Mouse (Mus musculus) forebrain, embryonic 14.5 days (tissue): ENCODE data around the gene Slc29a3. TPM values are rescaled to one million over a fixed set of nuclear protein-coding genes. Genes with fewer than 3 reads are reported as not detected.

Source experiments
- ATAC-seq: fragments of 200-750 bp; cut with Nextera tagmentation; 2 replicates; pipeline ENCODE4 v1.8.0; 2017; ENCODE audit warnings: mild to moderate bottlenecking, moderate library complexity
- DNase-seq: peaks from one replicate; pipeline ENCODE4 v3.0.0-alpha.2; 2015; ENCODE audit warnings: low spot score
- H3K27ac ChIP-seq: fragments of 300-500 bp; sonication (generic); 2 replicates; pipeline ENCODE4 v1.5.1; 2014; ENCODE audit warnings: low read depth, mild to moderate bottlenecking, control low read depth, low read length, moderate library complexity
- H3K27me3 ChIP-seq: fragments of 300-500 bp; sonication (generic); replicated peaks from 2 replicates; pipeline ENCODE4 v1.6.1; 2014; ENCODE audit warnings: low read length, control low read depth, mixed read lengths; ENCODE audit not compliant: control insufficient read depth, insufficient read depth
- H3K36me3 ChIP-seq: fragments of 300-500 bp; sonication (generic); 2 replicates; pipeline ENCODE4 v1.6.1; 2014; ENCODE audit warnings: low read length, control low read depth; ENCODE audit not compliant: control insufficient read depth, insufficient read depth
- H3K4me1 ChIP-seq: fragments of 300-500 bp; sonication (generic); 2 replicates; pipeline ENCODE4 v1.6.1; 2014; ENCODE audit warnings: antibody characterized with exemption, low read length, control low read depth; ENCODE audit not compliant: control insufficient read depth, insufficient read depth
- H3K4me2 ChIP-seq: fragments of 300-500 bp; sonication (generic); 2 replicates; pipeline ENCODE4 v1.6.1; 2014; ENCODE audit warnings: mild to moderate bottlenecking, control low read depth, low read length
- H3K4me3 ChIP-seq: fragments of 300-500 bp; sonication (generic); 2 replicates; pipeline ENCODE4 v1.5.1; 2014; ENCODE audit warnings: low read depth, low read length, control low read depth
- H3K9ac ChIP-seq: fragments of 300-500 bp; sonication (generic); 2 replicates; pipeline ENCODE4 v1.6.1; 2014; ENCODE audit warnings: mild to moderate bottlenecking, low read length, control low read depth, moderate library complexity
- H3K9me3 ChIP-seq: fragments of 300-500 bp; sonication (generic); replicated peaks from 2 replicates; pipeline ENCODE4 v1.6.1; 2016; ENCODE audit warnings: low read length, control low read depth, mixed read lengths; ENCODE audit not compliant: control insufficient read depth
- WGBS: fragments of 180-500 bp; shearing (Covaris S2); extraction: QIAGEN DNeasy Blood & Tissue Kit; methylation state at CpG from one replicate; pipeline ENCODE4 v1.1.7; 2014; 5-methylcytosine and 5-hydroxymethylcytosine counted together
- polyA plus RNA-seq: library from polyadenylated mRNA; unstranded; fragments of >200 nt; fragmentation: Nextera tagmentation; extraction: Ambion mirVana; gene quantifications from 2 replicates; pipeline ENCODE4 v1.2.1, GENCODE M21; 2014

Gene Slc29a3
- polyA plus RNA-seq, 1 experiment from 2014 or later = 8.5 TPM

DNA sequence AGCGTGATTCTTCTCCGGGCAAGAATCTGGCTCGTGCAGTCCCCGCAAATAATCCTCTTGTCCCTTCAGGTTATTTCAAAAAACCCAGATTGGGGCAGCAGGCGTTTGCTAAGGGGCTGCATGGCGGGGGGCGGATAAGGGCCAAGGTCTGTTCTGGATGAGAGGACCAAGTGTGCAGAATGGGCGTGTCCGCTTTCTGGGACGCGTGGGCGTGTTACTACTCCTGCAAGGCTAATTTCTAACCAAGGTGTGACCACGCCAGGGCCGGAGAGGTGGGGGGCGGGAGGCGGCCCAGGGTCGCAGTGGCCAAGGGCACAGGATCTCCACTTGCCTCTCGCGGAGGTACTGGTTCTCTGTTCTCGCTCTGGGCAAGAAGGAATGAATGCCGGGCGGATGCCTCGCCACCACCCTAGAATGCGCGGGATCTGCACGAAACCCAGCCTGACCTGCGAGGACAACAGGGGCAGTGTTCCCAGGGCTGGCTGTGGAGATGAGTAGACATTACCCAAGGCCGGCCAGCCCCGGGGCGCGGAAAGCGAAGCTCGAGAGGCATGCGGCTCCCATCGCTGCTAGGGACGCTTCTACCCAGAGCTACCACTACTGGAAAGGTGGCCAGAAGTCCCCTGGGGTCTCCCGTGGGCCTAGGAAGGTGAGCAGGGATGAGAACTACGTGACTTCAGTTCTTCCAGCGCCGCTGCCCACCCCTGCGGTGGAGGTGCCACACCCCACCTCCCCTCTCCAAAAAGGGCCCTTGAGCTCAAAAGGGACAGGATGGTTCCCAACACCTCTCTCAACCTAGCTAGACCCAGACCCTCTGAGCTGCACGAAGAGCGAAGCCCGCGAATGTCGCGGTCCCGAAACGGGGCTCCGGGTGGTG lies 66.6 kb downstream of the Slc29a3 start:
- H3K4me3 ChIP-seq = peak overlapping the region; percentile 56
- ATAC-seq (no peak), DNase-seq (no peak)
- no peaks in the 10 kb centered on the region for H3K9me3 ChIP-seq
- 6% methylated on average over 50 of the region's 50 CpGs for WGBS
- H3K4me1 ChIP-seq = peaks cover 11% of the 10 kb centered on the region
- peaks cover 49% of the 10 kb centered on the region for H3K27me3 ChIP-seq
- no peak overlapping the region for H3K27ac ChIP-seq
- no peaks in the 10 kb centered on the region for H3K36me3 ChIP-seq
- peak overlapping the region; percentile 61; the same call in 1 of the 2 replicates for H3K9ac ChIP-seq
- peak overlapping the region; percentile 100 for H3K4me2 ChIP-seq

GRCm38 (mm10) chr10:60678926-60679325 lies 73.7 kb downstream of the Slc29a3 start:
- ATAC-seq = no peak
- Histone ChIP-seq H3K9ac (no peak overlapping the region), H3K36me3 (no peaks in the 10 kb centered on the region), H3K27ac (no peak overlapping the region), H3K4me1 (no peaks in the 10 kb centered on the region), H3K9me3 (no peaks in the 10 kb centered on the region), H3K4me3 (no peak overlapping the region), H3K27me3 (no peaks in the 10 kb centered on the region), H3K4me2 (no peak overlapping the region)
- 81% methylated on average over 3 of the region's 3 CpGs for WGBS
- DNase-seq = no peak

DNA sequence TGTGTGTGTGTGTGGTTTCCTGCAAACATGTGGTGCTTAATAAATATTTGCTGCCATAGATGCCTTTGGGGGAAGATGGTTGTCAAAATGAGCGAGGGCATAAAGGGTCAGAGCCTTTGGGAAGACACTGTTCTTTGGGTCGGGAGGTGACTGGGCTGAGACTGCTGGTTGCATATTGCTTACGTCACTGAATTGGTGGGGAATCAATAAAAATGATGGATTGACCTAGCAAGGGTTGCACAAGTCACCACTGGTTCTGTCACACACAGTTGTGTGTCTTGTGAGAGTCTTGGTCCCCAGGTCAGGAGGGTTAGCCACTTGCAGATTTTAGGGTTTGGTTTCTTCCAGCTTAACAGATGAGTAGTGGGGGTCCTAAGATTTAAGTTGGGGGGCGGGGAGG lies 75.3 kb downstream of the Slc29a3 start:
- H3K36me3 ChIP-seq = no peaks in the 10 kb centered on the region
- H3K27ac ChIP-seq = no peak overlapping the region
- no peaks in the 10 kb centered on the region for H3K27me3 ChIP-seq
- DNase-seq (no peak), ATAC-seq (no peak)
- H3K4me3 ChIP-seq = no peak overlapping the region
- H3K4me1 ChIP-seq = no peaks in the 10 kb centered on the region
- no peaks in the 10 kb centered on the region for H3K9me3 ChIP-seq
- H3K9ac ChIP-seq = no peak overlapping the region
- 84% methylated on average over 4 of the region's 4 CpGs for WGBS
- no peak overlapping the region for H3K4me2 ChIP-seq

DNA sequence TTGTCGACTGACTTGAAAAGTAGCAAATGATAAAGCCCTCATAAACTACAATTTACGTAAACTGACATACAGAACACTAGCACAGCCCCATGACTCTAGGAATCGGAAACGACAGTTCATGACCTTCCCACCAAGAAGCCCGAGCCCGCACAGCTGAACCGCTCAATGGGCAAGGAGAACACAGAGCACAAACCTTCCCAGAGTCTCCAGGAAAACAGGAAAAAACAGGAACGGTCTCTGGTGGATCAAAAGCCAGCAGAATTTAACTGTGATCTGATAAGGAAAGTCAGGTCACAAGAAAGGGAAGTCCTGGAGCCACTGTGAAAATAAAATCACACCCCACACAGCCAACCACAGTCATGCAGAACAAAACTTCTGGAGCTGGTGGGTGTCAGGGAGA lies 82.4 kb downstream of the Slc29a3 start:
- no peak for DNase-seq
- 85% methylated on average over 8 of the region's 8 CpGs for WGBS
- Histone ChIP-seq H3K9ac (no peak overlapping the region), H3K9me3 (no peaks in the 10 kb centered on the region), H3K4me2 (no peak overlapping the region), H3K36me3 (no peaks in the 10 kb centered on the region), H3K27ac (no peak overlapping the region), H3K4me1 (no peaks in the 10 kb centered on the region), H3K27me3 (no peaks in the 10 kb centered on the region), H3K4me3 (no peak overlapping the region)
- no peak for ATAC-seq

- 99% methylated on average over 3 of the region's 3 CpGs for WGBS
- no peak overlapping the region for H3K27ac ChIP-seq
- no peaks in the 10 kb centered on the region for H3K27me3 ChIP-seq
- H3K4me1 ChIP-seq = no peaks in the 10 kb centered on the region
- H3K9ac ChIP-seq = no peak overlapping the region
- H3K9me3 ChIP-seq = no peaks in the 10 kb centered on the region
- H3K4me3 ChIP-seq = no peak overlapping the region
- no peak for DNase-seq
- no peak overlapping the region for H3K4me2 ChIP-seq
- no peaks in the 10 kb centered on the region for H3K36me3 ChIP-seq
- ATAC-seq = no peak
Observed at GRCm38 (mm10) chr10:60668591-60668990, 84.0 kb downstream of the Slc29a3 start.

Other genes with a start within 250 kb of the Slc29a3 start
- gene Cdh23, start 56.3 kb downstream of the Slc29a3 start, polyA plus RNA-seq = 2.0 and 2.8 TPM in 2 replicates
- gene Unc5b, start 78.8 kb upstream of the Slc29a3 start, polyA plus RNA-seq = 2.1 and 2.3 TPM in 2 replicates